Mouse (Mus musculus): Measurements from ENCODE around the gene Peli1.
A peak's percentile ranks its signal among the peaks of the same experiment; 100 is the strongest.

Peli1 gene

DNA sequence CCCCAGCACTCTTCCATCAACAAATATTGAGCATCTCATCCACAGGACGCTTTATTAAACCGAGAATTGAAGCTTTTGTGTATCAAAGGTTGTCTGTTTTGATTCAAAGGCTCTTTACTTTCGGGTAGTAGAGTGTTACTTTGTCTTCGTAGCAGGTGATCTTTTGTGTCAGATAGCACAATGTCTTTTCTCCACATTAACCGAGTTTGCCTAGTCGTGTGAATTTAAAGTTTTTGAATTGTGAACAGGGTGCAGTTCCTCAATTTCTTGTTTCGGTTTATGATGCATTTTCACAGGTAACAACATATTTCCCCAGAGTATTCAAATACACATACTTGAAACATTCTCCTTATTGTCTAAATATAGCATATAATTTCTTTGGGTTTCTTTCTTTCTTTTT is 1.5 kb downstream of the Peli1 start:
- peak; percentile 4 for DNase-seq (ENCODE audit: low read depth, low spot score)

DNA sequence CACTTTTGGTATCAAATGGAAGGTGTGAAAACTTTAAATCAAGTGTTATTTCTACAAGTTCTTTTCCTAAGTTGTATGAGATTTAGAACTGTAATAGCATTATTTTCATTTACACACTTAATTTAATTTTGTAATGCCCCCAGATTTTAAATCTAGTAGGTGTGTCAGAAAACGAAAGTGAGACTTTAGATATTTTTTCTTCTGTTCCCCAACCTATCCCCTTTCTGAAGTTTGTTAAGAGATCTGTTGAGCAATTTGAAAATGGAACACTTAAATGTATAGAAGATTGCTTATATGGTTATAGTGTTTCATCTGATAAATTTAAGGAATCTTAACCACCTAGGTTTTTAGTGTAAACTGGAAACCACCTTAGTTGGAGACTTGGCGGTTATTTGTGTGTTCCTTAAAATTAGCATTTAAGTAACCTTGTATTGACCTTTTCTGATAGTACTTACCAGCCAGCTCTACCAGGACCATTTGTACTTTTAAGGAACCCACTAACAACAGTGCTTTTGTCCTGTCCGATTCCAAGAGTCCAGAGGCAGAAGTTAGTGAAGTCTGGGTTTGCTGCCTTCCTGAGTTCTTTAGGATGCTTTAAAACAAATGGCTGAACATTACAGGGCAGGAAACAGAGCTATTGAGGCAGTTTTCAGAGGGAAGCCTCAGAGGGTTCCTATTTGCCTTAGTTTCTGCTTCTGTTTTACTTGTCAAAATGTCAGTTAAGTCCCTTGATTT is 2.2 kb downstream of the Peli1 start:
- peak; percentile 5 for DNase-seq (ENCODE audit: low read depth, low spot score)

DNA sequence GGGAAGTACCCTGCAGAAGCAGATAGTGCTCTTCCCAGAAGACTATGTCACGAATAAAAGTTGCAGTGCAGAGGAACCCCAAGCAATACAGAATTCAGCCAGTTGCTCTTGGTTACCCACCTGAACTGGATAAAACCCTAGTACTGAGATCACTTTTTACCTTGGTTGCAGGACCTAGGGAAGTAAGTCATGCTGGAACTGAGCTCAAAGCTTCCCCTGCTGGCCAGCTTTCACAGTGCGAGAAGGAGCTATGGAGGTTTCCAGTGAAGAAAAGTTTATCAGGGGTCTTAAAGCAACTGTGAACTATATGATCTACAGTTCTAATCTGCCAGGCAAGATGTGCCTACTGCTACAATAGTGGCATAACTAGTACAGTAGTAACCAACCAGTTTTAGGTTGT is 5.5 kb downstream of the Peli1 start:
- DNase-seq (ENCODE audit: low read depth, low spot score), result no peak

DNA sequence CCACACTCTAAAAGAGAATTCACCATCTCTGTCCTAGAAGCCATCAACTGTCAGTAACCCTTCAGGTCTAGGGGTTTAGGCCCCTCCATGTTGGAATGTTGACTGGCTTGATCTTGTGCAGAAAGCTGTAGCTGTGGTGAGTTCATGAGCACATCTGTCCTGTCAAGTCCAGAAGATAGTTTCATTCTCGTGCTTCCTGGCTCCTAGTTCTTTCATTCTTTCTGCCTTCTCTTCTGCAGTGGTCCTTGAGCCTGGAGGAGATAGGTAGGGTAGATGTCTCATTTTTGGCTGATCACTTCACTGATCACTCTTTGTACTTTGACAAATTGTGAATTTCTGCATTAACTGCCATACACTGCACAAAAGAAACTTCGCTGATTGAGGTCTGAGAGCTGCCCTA is 7.4 kb downstream of the Peli1 start:
- DNase-seq (ENCODE audit: low read depth, low spot score), result no peak

DNA sequence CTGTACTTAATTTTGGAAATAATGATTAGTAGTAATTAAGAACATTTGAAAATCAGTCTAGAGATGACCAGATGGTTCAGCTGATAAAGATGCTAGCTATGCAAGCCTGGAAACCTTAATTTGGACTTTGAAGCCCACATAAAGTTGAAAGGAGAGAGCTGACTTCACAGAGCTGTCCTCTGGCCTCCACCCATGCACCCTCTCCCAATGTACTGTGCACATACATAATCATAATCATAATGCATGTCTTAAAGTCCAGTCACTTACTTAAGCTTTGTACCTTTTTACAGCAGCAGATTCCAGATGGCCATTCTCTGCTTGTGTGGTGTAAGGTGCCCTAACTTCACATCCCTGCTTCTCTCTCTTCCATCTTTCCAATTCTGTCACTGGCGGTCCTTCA is 9.6 kb downstream of the Peli1 start:
- no peak for DNase-seq (ENCODE audit: low read depth, low spot score)

DNA sequence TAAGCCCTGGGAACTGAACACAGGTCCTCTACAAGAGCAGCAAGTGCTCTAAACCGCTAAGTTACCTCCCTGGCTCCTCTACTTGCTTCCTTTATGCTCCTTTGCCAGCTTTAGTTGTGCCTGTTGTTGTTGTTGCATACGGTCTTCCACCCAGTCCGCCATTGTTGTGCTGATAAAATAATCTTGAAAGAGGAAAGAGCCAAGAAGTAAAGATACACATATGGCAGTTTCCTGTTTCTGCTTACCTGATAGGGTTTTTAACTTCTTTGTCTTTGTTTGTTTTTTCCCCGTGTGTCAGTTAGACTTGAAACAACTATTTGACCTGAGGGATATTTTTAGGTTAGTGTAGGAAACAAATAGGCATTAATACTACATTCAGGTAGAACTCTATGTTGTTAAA is 10.2 kb downstream of the Peli1 start:
- DNase-seq (ENCODE audit: low read depth, low spot score), result no peak

DNA sequence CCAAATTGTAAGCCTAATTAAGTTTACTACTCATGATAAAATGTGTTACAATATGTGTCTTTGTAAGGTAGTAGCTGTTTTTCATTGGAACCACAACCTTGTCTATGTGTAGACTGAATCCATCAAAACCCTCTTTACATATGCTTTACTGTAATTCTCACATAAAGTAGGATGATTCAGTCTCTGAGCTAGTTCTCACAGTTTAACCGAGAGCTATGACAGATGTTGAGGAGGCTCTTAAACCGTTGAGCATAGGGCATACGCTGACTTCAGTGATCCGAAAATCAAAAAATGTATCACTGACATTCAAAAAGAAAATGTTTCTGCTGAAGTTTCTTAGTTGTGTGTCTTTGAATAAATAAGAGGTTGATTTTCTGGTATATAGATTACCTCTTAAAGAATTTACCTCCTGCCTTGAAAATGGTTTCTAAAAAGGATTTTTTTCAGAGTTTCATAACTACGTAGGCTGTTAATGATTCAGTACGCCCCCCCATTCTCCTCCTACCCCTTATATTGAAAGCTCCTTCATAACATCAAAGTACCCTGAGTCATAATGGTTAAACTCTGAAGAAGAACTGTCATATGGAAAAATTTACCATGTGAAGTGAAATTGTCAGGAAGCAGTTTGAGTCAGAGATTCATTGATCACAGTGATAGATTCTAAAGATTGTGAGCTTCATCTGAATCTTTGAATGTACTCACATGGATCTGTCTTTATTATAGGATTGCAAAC is 11.3 kb downstream of the Peli1 start:
- no peak for DNase-seq (ENCODE audit: low read depth, low spot score)

DNA sequence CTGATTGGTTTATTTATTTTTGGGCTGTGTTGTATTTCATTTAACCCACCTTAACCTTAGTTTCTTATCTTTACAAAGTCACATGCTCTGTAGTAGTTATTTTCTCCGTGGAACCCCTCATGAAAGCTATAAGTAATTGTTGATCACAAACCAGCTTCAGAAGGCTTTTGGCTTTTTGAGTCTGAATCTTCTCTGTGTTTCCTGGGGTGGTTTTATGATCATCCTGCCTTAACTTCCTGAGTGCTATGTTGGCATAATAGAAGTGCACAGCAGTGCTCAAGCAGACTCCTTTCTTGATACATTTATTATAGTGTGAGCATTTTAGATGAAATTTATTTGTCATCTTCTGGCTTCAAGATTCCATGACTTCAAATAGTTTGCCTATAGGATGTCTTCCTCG is 12.1 kb downstream of the Peli1 start:
- DNase-seq (ENCODE audit: low read depth, low spot score), result no peak

DNA sequence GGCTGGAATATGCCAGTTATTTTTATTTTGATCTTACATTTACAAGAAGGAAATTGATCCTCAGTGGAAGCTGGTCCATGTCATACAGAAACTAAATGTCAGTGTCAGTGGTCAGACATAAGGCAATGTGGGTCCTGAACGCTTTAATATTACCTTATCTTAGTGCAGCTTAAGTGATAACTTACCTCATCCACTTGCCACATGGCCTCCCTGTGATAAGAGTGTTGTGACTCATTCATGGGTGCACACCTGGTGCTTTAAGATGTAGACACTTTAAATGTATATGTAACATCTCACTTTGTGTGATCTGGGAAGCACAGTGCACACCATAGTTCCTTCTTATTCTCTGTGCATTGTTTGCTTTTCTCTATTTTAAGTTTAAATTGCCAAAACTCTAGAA is 14.3 kb downstream of the Peli1 start:
- DNase-seq (ENCODE audit: low read depth, low spot score), result no peak

DNA sequence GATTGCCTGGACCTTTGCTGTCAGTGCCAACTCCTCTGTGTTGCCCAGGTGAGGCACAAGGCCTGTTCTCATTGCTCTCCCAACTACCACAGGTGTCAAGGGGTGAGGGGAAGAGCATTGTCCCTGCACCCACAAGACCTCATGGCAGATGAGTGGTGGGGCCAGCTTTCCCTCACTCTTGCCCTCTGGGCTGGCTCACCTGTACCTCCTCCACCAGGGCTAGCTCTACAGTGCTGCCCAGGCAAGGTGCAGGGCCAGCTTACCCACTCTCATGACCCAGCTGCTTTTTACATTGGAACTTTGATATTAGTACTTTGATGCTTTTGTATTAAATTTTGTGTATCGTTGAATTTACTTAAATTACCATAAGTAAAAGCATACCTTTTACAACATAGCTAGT is 16.0 kb downstream of the Peli1 start:
- no peak for DNase-seq (ENCODE audit: low read depth, low spot score)

DNA sequence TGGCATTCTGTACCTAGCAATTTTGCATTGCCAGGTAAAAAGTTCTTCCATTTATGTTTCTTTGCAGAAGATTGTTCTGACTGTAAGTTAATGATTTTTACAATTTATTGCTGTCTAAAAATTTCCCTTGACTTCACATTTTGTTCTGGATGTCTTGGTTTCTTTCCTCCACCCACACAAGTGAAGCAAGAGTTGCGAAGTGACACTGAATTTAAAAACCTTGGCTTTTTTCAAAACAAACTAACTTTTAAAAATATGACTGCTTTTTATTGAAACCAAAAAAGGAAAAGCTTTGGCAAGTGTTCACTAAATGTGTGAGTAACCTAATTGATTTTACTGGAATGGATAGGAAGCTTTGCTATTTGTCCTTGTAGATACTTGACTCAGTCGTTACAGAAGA is 18.2 kb downstream of the Peli1 start:
- no peak for DNase-seq (ENCODE audit: low read depth, low spot score)

DNA sequence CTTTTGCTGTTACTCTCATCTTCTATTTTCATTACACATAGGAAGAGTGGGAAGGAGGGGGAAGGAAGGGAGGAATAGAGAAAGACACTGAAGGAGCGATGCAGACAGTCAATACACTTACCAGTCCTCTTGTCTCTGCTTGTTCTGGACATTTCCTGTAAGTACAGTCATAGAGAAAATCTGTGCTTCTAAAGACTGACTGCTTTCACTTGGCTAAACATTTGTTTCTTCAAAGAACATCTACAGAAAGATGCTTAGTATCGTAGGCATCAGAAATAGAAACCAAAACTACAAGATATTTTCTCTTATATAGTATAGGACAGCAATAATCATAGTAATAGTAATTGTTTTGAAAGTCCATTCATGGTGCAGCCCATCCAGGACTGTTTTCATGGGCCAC is 23.4 kb downstream of the Peli1 start:
- no peak for DNase-seq (ENCODE audit: low read depth, low spot score)

DNA sequence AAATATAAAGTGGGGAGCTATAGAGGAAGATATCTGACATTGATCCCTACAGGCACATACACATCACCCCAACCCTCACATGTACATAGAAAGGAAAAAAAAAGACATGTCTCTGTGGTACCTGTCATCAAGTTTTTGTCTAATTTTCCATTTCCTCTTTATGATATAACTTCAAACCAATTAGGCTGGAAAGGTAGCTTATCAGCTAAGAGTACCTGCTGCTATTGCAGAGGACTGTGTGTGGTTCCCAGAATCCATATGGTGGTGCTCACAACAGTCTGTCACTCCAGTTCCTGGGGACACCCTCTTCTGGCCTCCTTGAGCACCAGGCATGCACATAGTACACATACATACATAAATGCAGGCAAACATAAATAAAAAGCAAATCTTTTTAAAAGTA is 24.7 kb downstream of the Peli1 start:
- no peak for DNase-seq (ENCODE audit: low read depth, low spot score)

DNA sequence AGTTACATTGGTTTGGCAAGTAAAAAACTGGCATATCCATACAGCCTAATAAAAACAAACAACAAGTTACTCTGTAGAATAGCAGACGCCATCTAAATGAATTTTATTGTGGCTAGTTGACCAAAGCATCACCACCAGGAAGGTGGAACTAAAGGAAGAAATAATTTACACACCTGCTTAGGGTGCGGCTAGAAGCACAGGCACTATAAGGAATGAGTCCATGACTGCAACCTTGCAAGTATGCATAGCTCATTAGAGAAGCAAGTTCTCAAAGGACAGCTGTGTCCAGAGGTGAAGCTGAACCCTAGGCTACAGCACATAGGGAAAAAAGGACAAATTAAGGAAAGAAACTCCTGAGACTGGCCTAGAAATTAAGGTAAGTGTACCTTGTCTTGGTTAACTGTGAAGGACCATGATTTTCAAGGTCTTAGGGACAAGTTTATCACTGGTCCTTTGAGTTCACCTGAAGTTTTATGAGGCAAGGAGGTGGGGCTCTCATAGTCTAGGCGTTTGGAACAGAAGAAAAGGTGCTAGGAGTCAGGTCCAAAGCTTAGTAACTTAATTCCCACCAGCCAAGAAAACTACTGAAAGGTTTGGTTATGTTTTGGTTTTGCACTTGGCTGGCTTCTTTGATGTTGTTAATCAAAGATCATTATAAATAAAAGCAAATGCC is 25.7 kb downstream of the Peli1 start:
- DNase-seq (ENCODE audit: low read depth, low spot score), result no peak

DNA sequence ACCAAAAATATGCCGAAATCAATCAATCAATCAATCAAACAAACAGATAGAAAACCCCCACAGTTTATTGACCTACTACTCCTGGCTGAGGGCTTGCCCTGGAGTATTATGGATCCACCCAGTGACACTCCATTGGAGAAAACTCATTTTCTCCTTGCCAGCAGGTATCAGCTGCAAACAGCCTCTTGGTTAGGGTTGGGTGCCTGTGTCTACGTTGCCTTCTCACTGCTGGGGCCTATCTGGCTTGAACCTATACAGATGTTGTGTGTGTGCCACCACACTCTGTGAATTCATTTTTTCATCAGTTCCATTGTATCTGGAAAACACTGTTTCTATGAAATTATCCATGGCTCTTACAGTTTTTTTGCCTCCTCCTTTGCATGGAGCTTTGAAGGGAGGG is 30.6 kb downstream of the Peli1 start:
- DNase-seq (ENCODE audit: low read depth, low spot score), result no peak

DNA sequence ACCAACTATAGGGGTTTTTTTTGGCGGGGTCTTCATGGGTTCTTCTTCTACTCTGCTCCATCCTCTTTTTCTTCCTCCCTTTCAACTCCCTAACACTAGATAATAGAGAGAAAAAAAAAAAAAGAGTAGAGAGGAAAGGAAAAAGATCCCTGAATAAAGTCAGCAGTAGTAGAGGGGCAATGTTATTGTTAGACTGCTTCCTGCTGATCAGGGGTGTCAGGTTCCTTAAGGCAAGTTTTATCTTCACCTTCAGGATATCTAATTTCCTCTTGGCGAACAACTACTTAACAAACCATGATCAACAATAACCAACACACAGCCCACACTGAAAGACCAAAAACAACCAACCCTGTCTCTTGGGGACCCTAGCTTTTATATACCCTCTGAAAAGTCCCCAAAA is 31.3 kb downstream of the Peli1 start:
- no peak for DNase-seq (ENCODE audit: low read depth, low spot score)

DNA sequence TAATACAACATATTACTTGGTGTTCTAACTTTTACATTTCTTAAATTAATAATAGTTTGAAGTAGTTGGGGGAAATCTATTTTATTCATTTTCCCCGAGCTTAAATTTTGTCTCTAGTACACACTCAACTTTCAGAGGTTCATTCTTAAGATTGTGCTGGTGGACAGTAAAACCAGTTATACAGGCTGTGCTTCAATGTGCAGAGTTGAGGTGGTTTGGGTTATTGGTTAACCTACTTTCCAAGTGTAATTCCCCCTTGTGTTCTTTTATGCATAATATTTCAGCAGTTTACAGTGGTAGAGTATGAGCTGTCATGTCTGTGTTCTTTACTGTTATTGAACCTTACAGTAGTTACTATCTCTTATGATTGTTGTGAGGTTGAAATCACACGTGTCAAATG is 40.6 kb downstream of the Peli1 start:
- no peak for DNase-seq (ENCODE audit: low read depth, low spot score)

DNA sequence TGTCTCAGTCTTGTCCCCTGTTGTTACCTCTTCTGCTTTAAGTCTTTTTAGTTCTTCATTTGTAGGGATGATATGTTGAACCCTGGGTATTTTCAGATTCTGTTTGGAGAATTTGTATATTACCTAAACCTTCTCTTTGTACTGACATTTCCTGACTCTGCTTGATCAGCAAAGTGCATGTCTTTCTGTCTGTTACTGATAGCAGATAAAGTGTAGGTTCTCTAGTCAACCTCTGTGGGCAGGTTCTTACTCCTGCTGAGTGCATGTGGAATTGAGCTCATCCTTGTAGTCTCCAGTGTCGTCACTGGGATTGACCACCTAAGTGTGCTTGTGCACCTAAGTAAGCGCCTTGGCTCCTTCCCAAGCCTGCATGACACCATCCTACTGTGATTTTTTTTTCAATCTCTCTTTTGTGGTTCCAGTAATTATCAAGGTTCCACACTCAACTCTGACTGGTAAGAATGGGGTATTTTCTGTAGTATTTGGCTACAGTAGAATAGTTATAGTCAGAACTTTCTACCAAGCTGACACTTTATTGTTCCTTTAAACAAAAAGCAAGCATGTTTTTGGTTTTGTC is 43.9 kb downstream of the Peli1 start:
- DNase-seq (ENCODE audit: low read depth, low spot score), result no peak

DNA sequence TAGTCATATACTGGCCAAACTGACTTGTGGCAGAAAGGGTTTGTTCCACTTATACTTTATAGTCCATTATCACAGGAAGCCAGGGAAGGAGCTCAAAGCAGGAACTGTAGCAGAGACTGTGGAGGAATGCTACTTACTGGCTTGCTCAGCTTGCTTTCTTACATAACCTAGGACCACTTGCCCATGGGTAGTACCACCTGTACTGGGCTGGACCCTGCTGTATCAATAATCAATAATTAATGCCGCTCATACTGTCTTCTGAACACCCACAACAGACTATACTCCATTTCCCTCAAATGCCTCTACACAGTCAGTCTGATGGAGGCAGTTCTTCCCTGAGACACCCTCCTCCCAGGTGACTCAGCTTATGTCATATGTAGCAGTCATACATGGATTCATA is 48.4 kb downstream of the Peli1 start:
- no peak for DNase-seq (ENCODE audit: low read depth, low spot score)

DNA sequence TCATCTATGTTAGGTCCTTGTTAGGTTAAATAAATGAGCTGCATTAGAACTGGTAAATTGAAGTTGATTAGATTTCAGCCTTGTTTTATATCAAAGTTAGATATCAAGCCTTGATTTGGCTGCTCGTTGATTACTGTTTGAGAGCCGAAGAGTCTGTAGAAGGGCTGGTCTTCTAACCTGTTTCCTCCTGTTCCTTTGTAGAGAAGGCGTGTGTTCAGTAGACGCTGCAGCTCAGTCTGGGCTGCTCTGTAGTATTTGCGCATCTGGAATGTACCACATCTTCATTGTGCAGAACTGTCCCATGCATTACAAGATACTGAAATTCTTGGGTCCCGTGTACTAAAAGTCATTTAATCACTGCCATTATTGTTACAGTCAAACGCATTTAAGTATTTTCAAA is 50.2 kb downstream of the Peli1 start:
- DNase-seq (ENCODE audit: low read depth, low spot score), result no peak

DNA sequence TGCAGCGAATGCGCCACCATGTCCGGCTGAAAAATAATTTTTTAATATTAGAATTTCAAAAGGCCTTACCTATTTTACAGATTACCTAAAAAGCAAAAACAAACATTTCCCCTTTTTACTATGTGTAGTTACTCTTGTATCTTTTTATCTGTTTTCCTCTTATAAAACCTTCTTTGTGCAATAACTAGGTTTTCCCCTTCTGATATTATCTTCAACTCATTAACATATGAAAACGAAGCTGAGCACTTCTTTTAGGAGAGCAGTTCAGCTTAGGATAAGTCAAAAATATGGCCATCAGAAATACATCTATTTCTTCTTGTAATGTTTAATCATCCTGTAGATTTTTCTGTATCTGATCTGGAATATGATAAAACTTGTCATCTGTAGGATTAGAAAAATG is 50.7 kb downstream of the Peli1 start:
- no peak for DNase-seq (ENCODE audit: low read depth, low spot score)

DNA sequence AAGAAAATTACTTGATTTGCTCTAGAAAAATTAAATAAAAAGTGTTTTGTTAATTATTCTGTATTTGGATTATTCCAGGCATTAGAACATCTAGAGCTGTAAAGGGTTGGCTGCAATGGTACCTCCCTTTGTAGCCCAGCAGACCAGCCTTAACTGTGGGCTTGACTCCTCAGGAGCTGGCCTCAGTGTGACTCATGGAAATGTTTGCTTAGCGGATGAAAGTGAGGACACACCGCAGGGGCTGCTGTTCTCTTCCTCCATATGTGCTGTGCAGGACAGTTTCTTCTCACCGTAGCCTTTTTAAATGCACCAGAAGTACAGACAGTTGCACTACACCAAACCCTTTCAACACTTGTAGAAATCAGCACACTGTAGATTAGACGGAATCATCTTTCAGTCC is 58.4 kb downstream of the Peli1 start:
- no peak for DNase-seq (ENCODE audit: low read depth, low spot score)

DNA sequence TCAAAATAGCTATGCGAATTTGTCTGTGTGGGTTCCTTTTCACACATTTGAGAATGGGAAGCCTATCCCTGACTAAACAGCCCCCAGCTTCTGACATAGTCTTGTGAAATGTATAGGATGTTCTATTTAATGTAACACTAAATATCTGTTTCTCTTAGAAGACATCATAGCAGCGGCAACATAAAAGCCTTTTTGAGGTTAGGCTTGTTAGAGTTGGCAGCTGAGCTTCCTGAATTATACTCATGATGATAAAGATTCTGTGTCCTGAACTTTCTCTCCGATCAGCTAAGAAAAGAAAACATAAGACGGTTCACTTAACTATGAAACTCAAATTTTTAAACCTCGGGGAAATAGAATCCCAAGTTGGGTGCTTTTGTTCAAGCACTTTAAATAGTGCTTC is 59.2 kb downstream of the Peli1 start:
- no peak for DNase-seq (ENCODE audit: low read depth, low spot score)
